Mouse (Mus musculus): ENCODE results near the gene Ston2.
"Not testable (repeated sequence)": the region's sequence is repeated elsewhere in the genome, so short reads cannot be mapped to it uniquely, and the experiment has no call there.

The Ston2 gene

GRCm38 (mm10) chr12:91591191-91591590 lies 197.0 kb downstream of the Ston2 start:
- DNase-seq (ENCODE audit: low read depth, low spot score) = no peak

DNA sequence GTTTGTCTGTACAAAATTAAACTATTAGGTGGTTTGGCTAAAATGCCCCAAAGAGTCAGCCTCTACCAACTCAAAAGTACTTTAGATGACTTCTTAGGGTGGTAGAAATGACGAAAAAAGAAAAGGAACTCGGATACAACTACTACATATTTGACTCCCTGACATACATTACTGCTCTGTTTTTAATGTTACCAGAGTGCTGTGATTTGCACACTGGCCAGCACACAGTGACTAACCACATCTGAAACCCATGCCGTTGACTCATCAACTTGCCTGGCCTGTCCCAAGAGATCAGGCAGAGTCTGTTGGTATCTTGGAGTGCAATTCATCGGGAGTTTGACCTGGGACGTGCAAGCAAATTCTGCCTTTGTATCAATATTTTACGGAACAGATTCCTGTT lies 197.5 kb downstream of the Ston2 start:
- DNase-seq (ENCODE audit: low read depth, low spot score) = no peak

DNA sequence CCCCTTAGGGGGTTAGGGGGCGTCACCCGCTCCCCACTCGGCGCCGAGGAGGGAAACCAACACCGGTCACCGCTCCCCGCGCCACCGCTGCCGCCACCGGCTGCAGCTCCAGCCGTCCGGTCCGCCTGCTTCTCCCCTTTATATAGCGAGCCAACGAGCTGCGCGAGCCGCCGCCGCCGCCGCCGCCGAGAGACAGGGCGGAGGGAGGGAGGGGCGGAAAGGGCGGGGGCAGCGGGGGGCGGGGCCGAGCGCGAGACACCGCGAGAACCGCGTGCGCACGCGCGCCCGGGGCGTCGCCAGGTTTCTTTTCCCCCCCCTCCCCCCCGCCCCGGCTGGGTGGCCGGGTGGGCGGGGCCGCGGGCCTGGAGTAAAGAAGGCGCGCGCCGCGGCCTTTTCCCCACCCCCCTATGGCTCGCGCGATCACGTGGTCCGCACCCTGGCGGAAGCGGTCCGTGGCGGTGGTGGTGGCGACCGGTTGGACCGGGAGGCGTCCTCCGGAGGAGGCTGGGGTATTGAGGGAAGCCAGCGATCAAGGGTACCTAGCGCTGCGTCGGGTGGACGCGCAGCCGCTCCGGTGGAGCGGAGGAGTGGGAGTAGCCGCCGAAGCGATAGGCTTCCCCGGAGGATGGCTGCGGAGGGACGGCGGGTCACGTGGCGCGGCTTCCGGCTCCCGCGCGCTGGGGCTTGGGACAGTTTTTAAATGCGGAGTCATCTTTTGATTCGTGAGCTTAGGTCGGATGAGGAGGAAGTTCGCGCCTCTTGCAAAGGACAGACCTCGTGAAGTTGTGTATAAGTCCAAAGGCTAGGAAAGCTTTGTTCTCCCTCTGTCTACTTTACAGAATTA lies 198.1 kb downstream of the Ston2 start, which contains the start of gene Gtf2a1:
TSS of gene Gtf2a1 (minus strand) at position 641 of the 844 bp plus-strand sequence.
- peak; percentile 86 for DNase-seq (ENCODE audit: low read depth, low spot score)

DNA sequence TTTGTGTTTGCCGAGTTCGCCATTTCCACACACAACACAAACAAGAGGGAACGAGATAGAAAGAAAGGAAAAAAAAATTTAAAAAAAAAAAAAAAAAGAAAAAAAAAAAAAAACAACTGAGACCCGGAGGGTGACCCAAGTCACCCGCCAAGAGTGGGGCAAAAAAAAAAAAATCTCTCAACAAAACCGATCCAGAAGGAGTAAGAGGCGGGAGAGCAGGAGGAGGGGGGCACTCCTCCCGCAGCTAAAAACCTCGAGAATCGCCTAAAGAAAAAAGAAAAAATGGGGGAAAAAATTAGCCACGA lies 198.7 kb downstream of the Ston2 start:
- no peak for DNase-seq (ENCODE audit: low read depth, low spot score)

DNA sequence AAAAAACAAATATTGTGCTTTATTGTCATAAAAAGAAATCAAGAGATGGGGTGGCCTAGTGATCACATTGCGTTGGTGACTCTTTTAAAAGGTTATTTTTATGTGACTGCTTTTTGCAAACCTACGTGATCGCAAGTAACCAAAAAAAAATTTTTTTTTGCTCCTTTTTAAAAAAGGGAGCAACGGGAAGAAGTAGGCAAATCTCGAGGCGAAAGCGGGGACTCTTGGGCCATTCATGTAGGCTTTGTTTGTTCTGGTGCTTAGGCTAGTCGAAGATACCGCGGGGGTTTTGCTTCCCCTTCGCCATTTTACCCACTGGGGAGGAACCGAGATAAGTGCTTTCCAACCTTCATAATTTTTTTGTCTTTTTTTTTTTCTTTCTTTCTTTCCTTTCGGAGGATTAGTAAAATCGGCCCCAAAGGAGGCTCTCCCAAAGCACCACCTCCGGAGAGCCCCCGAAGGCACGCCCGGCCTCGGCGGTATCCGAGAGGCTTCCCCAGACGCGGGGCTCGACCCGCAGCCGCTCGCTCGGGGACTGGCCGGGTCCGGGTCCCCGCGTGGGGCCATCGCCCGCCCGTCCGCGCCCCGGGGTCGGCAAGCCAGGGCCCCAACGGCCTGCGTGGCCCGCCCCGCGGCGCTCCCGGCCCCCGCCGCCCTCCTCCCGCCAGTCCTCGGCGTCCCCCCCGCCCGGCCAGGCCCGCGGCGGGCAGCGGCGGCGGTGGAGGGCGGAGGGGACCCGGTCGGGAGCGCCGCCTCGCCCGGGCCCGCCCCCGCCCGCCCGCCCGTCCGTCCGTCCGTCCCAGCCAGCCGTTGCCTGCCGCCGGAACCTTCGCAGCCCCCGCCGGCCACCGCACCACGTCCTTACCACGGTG lies 199.3 kb downstream of the Ston2 start:
- no peak for DNase-seq (ENCODE audit: low read depth, low spot score)

DNA sequence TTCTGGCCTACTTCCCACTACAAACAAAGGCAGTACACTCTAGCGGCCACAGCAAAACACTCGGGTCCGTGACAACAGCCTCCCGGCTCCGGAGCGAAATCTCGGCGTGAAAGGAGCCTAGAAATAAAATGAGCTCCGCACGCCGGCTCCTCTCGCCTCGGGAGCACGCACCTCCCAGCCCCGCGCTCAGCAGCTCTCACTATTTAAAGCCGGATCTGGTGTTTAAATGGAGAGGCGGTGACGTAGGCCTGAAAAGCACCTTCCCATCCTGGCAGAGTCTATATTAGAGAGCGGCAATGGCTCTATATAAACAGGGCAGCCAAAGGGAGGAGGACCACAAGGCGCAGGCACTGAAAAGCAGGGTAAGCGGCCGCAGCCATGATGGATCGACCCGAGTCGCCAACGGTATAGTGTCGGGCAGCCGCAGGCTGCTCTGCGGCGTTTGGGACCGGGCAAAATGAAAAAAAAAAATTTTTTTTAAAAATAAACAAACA lies 200.0 kb downstream of the Ston2 start:
- peak; percentile 65 for DNase-seq (ENCODE audit: low read depth, low spot score)

DNA sequence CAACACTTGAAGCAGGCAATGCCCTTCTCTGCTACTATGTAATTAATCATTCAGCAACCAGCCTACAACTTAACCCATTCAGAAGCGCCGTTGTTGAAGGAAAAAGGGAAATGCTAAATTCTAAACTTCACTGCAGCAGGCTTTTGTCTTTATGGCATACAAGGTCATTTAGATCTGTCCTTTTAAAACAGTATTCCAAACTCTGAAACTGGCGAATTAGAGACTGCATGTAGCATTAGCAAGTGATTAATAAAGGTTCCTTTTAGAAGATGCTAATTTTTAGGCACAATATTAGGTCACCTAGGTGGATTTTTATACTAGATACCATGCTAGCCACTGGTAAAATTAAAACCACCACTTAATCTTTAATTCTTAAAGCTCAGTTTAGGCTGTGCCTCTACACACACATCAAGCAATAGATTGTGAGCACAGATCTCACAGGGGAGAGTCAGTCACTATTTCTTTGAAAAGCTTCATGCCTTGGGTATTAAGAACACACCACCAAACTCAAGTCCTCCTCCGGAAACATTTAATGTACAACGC lies 200.6 kb downstream of the Ston2 start:
- no peak for DNase-seq (ENCODE audit: low read depth, low spot score)

DNA sequence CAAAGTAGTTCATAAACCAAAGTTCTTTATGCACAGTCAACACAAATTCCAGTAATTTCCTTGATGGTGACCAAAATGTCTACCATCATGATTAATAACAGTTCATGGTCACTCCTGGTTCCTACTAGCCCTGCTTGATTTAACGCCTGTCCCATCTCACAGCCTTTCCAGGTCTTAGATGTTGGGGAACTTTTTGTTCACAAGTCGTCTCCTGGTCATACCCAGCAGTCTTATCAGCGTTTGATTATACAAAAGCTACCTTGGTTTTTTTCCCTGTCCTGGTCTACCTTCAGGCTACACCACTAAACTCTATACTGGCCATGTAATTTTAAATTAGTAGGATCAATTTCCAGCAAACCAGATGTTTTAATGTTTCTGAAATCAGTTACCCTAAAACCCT lies 201.1 kb downstream of the Ston2 start:
- DNase-seq (ENCODE audit: low read depth, low spot score) = no peak

GRCm38 (mm10) chr12:91585815-91586214 lies 202.4 kb downstream of the Ston2 start:
- not testable (repeated sequence) for DNase-seq (ENCODE audit: low read depth, low spot score)

GRCm38 (mm10) chr12:91585206-91585605 lies 203.0 kb downstream of the Ston2 start:
- DNase-seq (ENCODE audit: low read depth, low spot score) = no peak

DNA sequence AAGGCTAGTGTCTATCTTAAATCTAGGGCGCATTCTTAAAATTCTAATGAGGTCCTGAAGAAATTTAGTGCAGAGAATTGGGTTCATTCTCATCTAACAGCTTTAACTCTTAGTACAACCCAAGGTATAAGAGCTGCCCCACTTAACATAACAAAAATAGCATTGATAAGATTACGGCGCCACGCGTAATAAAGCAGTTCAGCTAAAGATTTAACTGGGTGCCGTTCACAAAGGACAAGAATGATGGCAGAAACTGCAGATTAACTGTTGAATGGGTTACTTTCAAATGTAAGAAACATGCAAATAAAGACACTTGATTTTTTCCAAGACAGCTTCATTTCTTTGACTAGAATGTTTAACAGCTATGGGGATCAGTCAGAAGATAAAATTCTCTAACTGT lies 204.8 kb downstream of the Ston2 start:
- DNase-seq (ENCODE audit: low read depth, low spot score) = no peak
